Mouse (Mus musculus) liver, embryonic 14.5 days (tissue): ENCODE measurements around the gene Sesn3.

ENCODE experiments used
- CTCF ChIP-seq: IDR thresholded peaks from 2 replicates; pipeline ENCODE4 v1.5.1; 2016; ENCODE audit warnings: antibody characterized with exemption, low read depth, control low read depth
- EP300 ChIP-seq: IDR thresholded peaks from 2 replicates; pipeline ENCODE4 v1.6.1; 2016; ENCODE audit warnings: antibody characterized with exemption, low read depth

- TF ChIP-seq EP300 (no peak), CTCF (no peak)
Observed at GRCm38 (mm10) chr9:14362068-14362768, 87.4 kb downstream of the Sesn3 start.
